Mouse (Mus musculus): Measurements from ENCODE around the gene Sirt2. TPM values are rescaled to one million over a fixed set of nuclear protein-coding genes. Genes with fewer than 3 reads are reported as not detected.

Sirt2 gene
- polyA plus RNA-seq, 1 experiment from 2014 or later = 86.4 TPM

- Histone ChIP-seq H3K4me1 (peaks cover 39% of the 10 kb centered on the region), H3K27me3 (replicated peaks) (no peaks in the 10 kb centered on the region), H3K9me3 (no peaks in the 10 kb centered on the region), H3K9ac (no peak overlapping the region), H3K4me3 (no peak overlapping the region), H3K36me3 (peaks cover 13% of the 10 kb centered on the region), H3K27ac (no peak overlapping the region), H3K4me2 (replicated peaks) (no peak overlapping the region)
- no peak for ATAC-seq (ENCODE audit: low FRiP score, low read depth)
- 95% methylated on average over 9 of the region's 9 CpGs for WGBS
Measured at GRCm38 (mm10) chr7:28769414-28769958, 3.0 kb downstream of the Sirt2 start.

GRCm38 (mm10) chr7:28770309-28770708 lies 3.8 kb downstream of the Sirt2 start:
- WGBS = 82% methylated on average over 3 of the region's 3 CpGs
- H3K4me3 ChIP-seq = no peak overlapping the region
- H3K36me3 ChIP-seq = peaks cover 14% of the 10 kb centered on the region
- no peaks in the 10 kb centered on the region for H3K27me3 ChIP-seq (replicated peaks)
- no peak for ATAC-seq (ENCODE audit: low FRiP score, low read depth)
- H3K4me1 ChIP-seq = peaks cover 36% of the 10 kb centered on the region
- no peaks in the 10 kb centered on the region for H3K9me3 ChIP-seq
- no peak overlapping the region for H3K27ac ChIP-seq
- H3K9ac ChIP-seq = no peak overlapping the region
- no peak overlapping the region for H3K4me2 ChIP-seq (replicated peaks)

GRCm38 (mm10) chr7:28771867-28772266 lies 5.3 kb downstream of the Sirt2 start:
- 89% methylated on average over 11 of the region's 11 CpGs for WGBS
- Histone ChIP-seq H3K27me3 (replicated peaks) (no peaks in the 10 kb centered on the region), H3K9me3 (no peaks in the 10 kb centered on the region), H3K4me2 (replicated peaks) (no peak overlapping the region), H3K4me1 (peaks cover 30% of the 10 kb centered on the region), H3K27ac (no peak overlapping the region), H3K36me3 (peaks cover 14% of the 10 kb centered on the region), H3K4me3 (no peak overlapping the region), H3K9ac (no peak overlapping the region)
- ATAC-seq (ENCODE audit: low FRiP score, low read depth) = no peak

DNA sequence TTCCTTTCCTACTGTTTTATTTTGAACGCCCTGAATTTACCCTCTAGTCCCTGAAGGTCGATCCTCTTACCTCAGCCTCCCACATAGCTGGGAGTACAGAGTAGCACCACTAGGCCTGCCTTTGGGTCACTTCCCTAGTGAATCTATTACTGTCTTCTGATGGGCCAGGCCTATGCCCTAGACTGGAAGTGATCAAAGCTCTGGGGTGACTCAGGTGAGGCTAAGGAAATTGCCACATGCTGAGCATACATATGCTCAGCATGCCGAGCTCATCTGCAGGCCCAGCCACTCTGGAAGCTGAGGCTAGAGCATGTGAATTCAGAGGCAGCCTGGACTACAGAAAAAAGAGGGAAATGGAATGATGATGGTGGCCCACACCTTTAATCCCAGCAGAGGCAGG lies 6.6 kb downstream of the Sirt2 start:
- no peak overlapping the region for H3K27ac ChIP-seq

GRCm38 (mm10) chr7:28774164-28774563 lies 7.6 kb downstream of the Sirt2 start:
- Histone ChIP-seq H3K27ac (0 out of 2 replicates have a peak overlapping the region, but pooled peaks have one; percentile 15), H3K36me3 (peaks cover 18% of the 10 kb centered on the region), H3K4me1 (peaks cover 14% of the 10 kb centered on the region), H3K4me3 (no peak overlapping the region), H3K27me3 (replicated peaks) (no peaks in the 10 kb centered on the region), H3K4me2 (replicated peaks) (no peak overlapping the region), H3K9ac (no peak overlapping the region), H3K9me3 (no peaks in the 10 kb centered on the region)
- 51% methylated on average over 12 of the region's 12 CpGs for WGBS
- ATAC-seq (ENCODE audit: low FRiP score, low read depth) = peak; percentile 56; the same call in 1 of the 2 replicates

More for the DNA sequence above, 6.6 kb downstream of the Sirt2 start:
- Histone ChIP-seq H3K27me3 (replicated peaks) (no peaks in the 10 kb centered on the region), H3K9me3 (no peaks in the 10 kb centered on the region), H3K36me3 (peaks cover 14% of the 10 kb centered on the region), H3K4me1 (peaks cover 18% of the 10 kb centered on the region), H3K4me3 (no peak overlapping the region), H3K4me2 (replicated peaks) (no peak overlapping the region), H3K9ac (no peak overlapping the region)
- WGBS = 79% methylated on average over 3 of the region's 3 CpGs
- no peak for ATAC-seq (ENCODE audit: low FRiP score, low read depth)

DNA sequence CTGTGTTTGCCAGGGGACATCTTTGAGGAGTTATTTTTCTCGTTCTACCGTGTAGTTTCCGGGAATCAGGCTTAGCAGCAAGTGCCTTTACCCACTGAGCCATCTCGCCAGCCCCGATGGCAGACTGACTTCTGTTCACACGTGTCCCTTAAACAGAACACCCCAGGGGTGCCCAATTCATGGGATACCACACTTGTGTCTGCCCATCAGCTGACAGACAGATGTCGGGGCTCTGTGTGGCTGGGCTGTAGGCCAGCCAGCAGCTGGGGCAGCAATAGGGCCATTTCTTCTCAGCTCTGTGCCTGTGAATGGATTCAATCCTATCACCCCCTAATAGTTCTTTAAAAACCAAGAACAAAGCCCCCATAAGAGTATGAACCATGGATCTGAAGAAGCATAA lies 8.6 kb downstream of the Sirt2 start:
- 81% methylated on average over 7 of the region's 7 CpGs for WGBS
- H3K27ac ChIP-seq = no peak overlapping the region
- peaks cover 15% of the 10 kb centered on the region for H3K4me1 ChIP-seq
- H3K27me3 ChIP-seq (replicated peaks) = no peaks in the 10 kb centered on the region
- no peak overlapping the region for H3K4me3 ChIP-seq
- H3K9ac ChIP-seq = no peak overlapping the region
- H3K9me3 ChIP-seq = no peaks in the 10 kb centered on the region
- H3K4me2 ChIP-seq (replicated peaks) = no peak overlapping the region
- no peak for ATAC-seq (ENCODE audit: low FRiP score, low read depth)
- peaks cover 18% of the 10 kb centered on the region for H3K36me3 ChIP-seq

GRCm38 (mm10) chr7:28778825-28779224 lies 12.3 kb downstream of the Sirt2 start:
- H3K27ac ChIP-seq = no peak overlapping the region
- 88% methylated on average over 9 of the region's 9 CpGs for WGBS
- H3K9me3 ChIP-seq = no peaks in the 10 kb centered on the region
- no peaks in the 10 kb centered on the region for H3K27me3 ChIP-seq (replicated peaks)
- peaks cover 9% of the 10 kb centered on the region for H3K4me1 ChIP-seq
- no peak for ATAC-seq (ENCODE audit: low FRiP score, low read depth)
- H3K4me2 ChIP-seq (replicated peaks) = no peak overlapping the region
- no peak overlapping the region for H3K4me3 ChIP-seq
- no peak overlapping the region for H3K9ac ChIP-seq
- H3K36me3 ChIP-seq = peaks cover 22% of the 10 kb centered on the region

DNA sequence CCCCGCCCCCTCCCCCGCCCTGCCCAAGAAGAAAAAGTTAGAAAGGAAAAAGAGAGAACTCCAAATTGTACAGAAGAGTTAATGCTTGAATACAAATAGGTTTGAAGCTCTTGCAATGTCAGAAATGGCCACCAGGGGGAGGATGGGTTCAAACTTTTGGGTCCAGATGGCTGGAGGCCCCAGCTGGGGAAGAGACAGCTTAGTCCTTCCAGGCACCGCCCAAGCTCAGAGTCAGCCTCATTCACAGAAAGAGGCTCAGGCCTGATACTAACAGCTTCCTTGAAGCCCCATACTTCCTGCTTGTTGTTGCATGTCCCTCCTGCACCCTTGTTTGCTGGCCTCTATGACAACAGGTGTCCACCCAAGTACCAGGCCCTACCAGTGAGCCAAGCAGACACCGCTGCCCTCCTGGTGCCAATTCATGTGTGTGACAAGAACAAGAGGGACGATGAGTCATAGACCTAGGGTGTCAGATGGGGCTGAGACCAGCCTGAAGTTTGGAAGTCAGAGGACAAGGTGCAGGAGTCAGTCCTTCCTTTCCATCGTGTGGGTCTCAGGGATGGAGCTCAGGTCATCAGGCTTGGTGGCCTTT lies 13.6 kb downstream of the Sirt2 start:
- Histone ChIP-seq H3K36me3 (peaks cover 18% of the 10 kb centered on the region), H3K4me2 (replicated peaks) (no peak overlapping the region), H3K4me1 (peaks cover 3% of the 10 kb centered on the region), H3K9me3 (no peaks in the 10 kb centered on the region), H3K27me3 (replicated peaks) (no peaks in the 10 kb centered on the region), H3K4me3 (no peak overlapping the region), H3K9ac (no peak overlapping the region), H3K27ac (no peak overlapping the region)
- ATAC-seq (ENCODE audit: low FRiP score, low read depth) = 0 out of 2 replicates have a peak, but pooled peaks have one; percentile 41
- 49% methylated on average over 6 of the region's 6 CpGs for WGBS

GRCm38 (mm10) chr7:28780857-28781256 lies 14.3 kb downstream of the Sirt2 start:
- ATAC-seq (ENCODE audit: low FRiP score, low read depth) = no peak
- H3K9ac ChIP-seq = no peak overlapping the region
- H3K27ac ChIP-seq = no peak overlapping the region
- no peaks in the 10 kb centered on the region for H3K9me3 ChIP-seq
- H3K27me3 ChIP-seq (replicated peaks) = no peaks in the 10 kb centered on the region
- no peak overlapping the region for H3K4me2 ChIP-seq (replicated peaks)
- 91% methylated on average over 7 of the region's 7 CpGs for WGBS
- H3K36me3 ChIP-seq = peaks cover 21% of the 10 kb centered on the region
- no peak overlapping the region for H3K4me3 ChIP-seq
- H3K4me1 ChIP-seq = peaks cover 3% of the 10 kb centered on the region

DNA sequence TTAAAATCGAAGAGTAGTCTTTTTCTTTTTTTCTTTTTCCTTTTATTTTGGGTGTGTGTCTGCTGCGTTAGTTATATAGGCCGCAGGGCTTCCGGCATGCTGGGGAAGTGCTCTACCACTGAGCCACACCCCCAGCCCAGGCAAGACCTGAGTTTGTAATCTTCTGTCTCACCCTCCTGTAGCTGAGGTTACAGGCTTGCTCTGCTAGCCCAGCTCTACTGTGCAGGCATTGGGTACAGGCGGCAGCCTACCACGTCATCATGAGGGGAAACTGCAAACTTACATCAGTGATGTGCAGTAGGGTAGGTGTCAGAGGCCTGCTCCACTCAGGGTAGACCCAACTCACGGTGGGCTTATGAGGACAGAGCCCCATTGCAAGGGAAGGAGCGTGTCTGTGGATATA lies 14.7 kb downstream of the Sirt2 start:
- H3K9ac ChIP-seq = no peak overlapping the region
- peaks cover 25% of the 10 kb centered on the region for H3K36me3 ChIP-seq
- no peaks in the 10 kb centered on the region for H3K27me3 ChIP-seq (replicated peaks)
- no peak for ATAC-seq (ENCODE audit: low FRiP score, low read depth)
- H3K27ac ChIP-seq = no peak overlapping the region
- H3K9me3 ChIP-seq = no peaks in the 10 kb centered on the region
- peaks cover 3% of the 10 kb centered on the region for H3K4me1 ChIP-seq
- 92% methylated on average over 8 of the region's 8 CpGs for WGBS
- H3K4me2 ChIP-seq (replicated peaks) = no peak overlapping the region
- H3K4me3 ChIP-seq = no peak overlapping the region

- no peak for ATAC-seq (ENCODE audit: low FRiP score, low read depth)
- H3K9ac ChIP-seq = no peak overlapping the region
- WGBS = 71% methylated on average over 5 of the region's 5 CpGs
Measured at GRCm38 (mm10) chr7:28785161-28785560, 18.6 kb downstream of the Sirt2 start.

GRCm38 (mm10) chr7:28787884-28788283 lies 21.3 kb downstream of the Sirt2 start:
- WGBS = 94% methylated on average over 9 of the region's 9 CpGs
- Histone ChIP-seq H3K36me3 (peaks cover 28% of the 10 kb centered on the region), H3K9me3 (no peaks in the 10 kb centered on the region), H3K9ac (no peak overlapping the region), H3K4me1 (no peaks in the 10 kb centered on the region), H3K27me3 (replicated peaks) (no peaks in the 10 kb centered on the region), H3K27ac (no peak overlapping the region), H3K4me2 (replicated peaks) (no peak overlapping the region), H3K4me3 (no peak overlapping the region)
- no peak for ATAC-seq (ENCODE audit: low FRiP score, low read depth)

More at GRCm38 (mm10) chr7:28785161-28785560, 18.6 kb downstream of the Sirt2 start:
- Histone ChIP-seq H3K9me3 (no peaks in the 10 kb centered on the region), H3K4me1 (peaks cover 2% of the 10 kb centered on the region), H3K27ac (no peak overlapping the region), H3K27me3 (replicated peaks) (no peaks in the 10 kb centered on the region), H3K4me2 (replicated peaks) (no peak overlapping the region), H3K4me3 (no peak overlapping the region), H3K36me3 (peaks cover 34% of the 10 kb centered on the region)

Measured in neural tube, embryonic 12.5 days (tissue).